Mouse (Mus musculus) hematopoietic stem cell, adult 5-6 weeks (primary cell): Measurements from ENCODE around the gene Astn2. TPM values are rescaled to one million over a fixed set of nuclear protein-coding genes. Genes with fewer than 3 reads are reported as not detected.

ENCODE experiments used
- ATAC-seq, 2 experiments: fragments of 125-278 bp in 1 of 2; replicated peaks in 1 of 2; 2 replicates each; pipeline ENCODE4 v1.8.0; 2016 to 2017; ENCODE audit warnings: inconsistent platforms in 2 of 2, mild to moderate bottlenecking in 2 of 2, moderate number of reproducible peaks in 2 of 2, low read depth in 1 of 2, moderate TSS enrichment in 1 of 2; ENCODE audit not compliant: low FRiP score in 2 of 2, poor library complexity in 2 of 2, severe bottlenecking in 2 of 2, insufficient read depth in 1 of 2, low TSS enrichment in 1 of 2
- total RNA-seq: library from RNA; stranded (forward); fragments of 172-1452, 232-1000 nt; gene quantifications from 2 replicates; pipeline ENCODE4 v1.2.3, GENCODE M21; 2017

Gene Astn2
- total RNA-seq, 1 experiment from 2014 or later = not detected

DNA sequence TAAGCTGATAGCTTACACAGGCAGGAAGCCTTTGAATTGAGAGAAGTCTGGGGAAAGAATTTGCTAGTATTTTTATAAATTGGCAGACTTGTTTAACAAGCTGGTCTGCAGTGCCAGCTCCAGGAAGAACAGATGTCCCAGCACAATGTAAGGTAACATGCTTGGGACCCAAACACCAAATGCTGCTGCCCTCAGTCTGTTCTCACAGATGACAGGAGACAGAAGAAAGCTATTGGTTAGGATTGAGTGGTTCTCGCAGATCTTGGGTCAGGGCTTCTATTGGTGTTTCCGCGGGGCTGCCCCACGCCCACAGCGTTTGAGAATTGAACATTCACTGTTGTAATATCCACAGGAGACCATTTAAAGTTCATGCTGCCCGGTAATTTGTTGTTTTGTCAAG is 793.5 kb downstream of the Astn2 start:
- no peak for ATAC-seq

DNA sequence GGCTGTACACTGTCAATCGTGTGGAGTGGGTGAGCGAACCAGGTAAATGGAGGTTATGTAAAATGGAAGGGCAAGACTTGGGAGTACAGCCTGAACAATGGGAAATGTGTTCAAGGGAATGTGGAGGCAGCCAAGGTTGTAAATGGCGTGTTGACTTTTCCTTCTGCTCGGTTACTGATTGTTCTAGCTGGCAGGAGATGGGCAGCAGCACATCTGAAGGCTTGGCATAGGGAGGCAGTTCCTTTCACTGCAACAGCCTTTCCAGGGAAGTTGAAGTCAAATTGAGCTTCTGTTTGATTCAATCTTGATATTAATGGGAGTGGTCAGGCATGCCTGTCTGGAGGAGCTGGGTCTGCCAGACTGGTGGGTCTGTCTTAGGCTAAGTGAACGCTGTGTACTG is 794.1 kb downstream of the Astn2 start:
- ATAC-seq = no peak

DNA sequence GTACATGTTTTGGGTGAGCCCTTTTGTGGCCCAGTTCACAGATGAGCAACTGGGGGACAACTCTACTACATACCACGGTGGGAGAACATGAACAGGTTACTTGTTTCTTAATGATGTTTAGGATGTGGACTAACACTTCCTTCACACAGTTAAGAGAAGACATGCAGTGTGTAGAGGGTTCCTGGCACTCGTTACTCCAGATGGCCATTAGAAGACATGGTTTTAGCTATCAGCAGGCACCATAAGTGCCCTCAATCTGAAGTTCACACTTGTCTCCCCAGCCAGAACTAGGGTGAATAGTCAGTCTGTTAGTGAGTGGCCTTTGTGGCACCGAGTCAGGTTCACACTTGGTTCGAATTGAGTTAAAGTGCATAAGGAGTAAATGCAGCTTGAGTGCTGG is 796.3 kb downstream of the Astn2 start:
- ATAC-seq = no peak

DNA sequence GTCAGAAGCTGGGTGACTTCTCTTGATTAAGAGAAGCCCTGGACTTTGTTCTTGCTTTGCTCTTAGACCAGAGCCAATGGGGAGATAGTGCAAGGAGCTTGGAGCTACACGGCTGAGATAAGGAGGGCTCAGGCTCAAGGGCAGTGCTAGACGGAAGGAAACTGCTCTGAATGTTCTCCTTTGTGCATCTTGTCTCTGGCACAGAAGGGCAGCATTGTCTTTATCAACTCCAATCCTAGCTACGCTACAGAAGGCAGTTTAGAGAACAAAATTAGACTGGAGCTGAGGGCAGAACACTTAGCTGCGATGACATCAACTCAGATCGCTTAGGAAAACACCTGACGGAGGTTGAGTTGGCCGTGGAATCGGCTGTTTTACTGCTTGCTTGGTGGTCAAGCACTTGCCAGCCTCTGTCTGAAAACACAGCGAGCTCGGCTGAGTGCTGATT is 797.2 kb downstream of the Astn2 start:
- ATAC-seq = no peak

DNA sequence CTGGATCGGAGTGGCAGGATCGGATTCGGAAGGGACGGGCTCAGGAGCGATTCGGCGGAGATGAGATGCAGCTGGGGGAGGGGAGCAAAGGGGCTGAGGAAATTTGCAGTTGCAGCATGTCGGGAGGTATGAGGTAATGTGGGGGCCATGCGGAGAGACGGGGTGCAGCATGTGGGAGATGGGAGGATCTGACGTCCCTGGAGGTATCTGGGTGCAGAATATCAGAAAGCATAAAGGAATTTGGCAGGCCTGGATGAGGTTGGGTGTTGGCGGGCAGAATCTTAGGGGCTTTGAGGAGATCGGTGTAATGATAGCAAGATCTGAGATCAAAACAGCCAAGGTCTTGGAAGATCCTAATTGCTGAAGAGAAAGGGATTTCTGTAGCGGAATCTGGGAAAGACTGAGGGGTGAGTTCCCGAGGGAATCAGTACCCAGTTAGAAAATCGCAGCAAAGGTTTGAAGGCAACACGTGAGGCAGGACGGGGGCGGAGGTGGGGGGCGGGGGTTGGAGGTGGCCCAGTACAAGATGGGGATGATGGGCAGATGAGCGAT is 799.2 kb downstream of the Astn2 start:
- peak; percentile 48 to 78 for ATAC-seq

DNA sequence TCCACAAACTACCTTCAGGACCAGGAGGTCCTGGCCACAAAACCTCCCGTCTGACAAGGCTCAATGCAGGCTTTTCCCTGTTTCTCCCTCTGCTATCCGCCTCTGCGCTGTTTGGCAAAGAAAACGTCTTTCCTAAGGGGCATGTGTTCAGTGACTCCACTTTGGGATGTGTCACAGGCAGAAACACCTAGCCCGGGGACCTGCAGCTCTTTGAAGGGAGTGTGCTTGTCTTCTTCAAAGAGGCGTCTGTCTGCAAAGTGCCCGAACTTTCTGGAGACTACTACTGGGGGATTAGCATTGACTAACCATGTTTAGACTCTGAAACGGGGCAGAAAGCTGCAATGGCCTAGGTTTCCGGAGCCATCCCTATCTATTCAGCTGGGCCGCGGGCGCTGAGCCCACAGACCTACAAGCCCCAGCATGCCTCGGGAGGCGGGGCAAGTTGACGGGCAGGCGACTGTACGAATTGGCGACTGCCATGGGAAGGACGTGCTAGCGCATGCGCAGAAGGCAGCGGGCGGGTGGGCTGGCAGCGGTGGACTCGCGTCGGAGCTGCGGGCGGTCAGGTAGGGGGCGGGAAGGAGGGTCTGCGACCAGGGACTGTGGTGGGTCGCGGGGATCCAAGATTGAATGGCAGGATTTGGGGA is 799.8 kb downstream of the Astn2 start, which contains the start of gene Trim32:
TSS of gene Trim32 (plus strand) at position 483 of the 647 bp plus-strand sequence.
- peak; percentile 98 for ATAC-seq

DNA sequence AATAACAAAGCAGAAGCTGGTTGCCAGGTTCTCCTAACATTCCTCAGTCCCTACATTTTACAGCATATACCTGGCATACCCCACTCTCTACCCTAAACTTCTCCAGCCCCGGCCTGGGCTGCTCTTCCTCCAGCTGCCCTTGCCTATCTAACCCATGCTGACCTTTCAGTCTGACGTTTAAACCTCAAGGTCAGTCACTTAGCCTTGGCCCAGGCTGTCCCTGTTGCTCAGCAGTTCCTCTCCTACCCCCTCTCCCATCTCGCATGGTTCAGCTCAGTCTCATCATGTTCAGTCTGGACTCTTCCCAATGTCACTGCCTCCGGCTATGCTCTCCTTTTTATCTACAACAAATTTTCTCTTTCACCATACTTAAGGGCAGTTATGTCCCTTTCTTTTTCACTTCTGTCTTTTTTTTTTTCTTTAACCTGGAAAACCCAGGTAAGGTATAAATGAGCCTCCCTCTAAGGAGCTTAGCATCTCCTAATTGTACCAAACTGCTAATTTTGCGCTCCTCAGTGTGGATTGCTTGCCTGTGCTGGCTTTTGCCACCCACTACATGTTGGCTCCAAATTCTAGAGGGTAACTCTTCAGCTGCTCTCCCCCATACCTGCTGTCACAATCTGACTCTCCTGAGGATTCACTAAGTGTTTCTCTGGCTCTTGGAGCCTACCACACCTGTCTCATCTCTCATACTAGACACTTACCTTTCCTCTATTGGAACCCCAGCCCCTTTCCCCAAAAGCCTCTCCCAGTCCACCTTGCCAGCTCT is 809.6 kb downstream of the Astn2 start:
- no peak for ATAC-seq

DNA sequence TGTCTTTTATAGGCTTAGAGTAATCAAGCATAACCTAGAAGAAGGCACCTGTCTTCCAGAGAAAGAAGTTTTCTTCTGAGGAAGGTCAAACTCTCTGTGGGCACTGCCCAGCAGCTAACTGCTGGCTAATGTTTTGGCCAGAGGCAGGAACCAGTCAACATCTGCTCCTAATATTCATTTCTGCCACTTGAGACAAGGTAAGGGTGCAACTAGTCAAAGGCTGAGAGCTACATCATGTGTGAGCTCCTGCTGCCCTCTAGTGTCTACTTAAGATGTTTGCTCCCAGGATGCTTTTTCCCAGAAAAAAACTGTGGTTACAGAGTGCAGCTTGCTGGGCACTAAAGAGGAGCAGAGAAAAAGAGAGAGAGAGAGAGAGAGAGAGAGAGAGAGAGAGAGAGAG is 814.6 kb downstream of the Astn2 start:
- peak; percentile 82 to 90 for ATAC-seq

DNA sequence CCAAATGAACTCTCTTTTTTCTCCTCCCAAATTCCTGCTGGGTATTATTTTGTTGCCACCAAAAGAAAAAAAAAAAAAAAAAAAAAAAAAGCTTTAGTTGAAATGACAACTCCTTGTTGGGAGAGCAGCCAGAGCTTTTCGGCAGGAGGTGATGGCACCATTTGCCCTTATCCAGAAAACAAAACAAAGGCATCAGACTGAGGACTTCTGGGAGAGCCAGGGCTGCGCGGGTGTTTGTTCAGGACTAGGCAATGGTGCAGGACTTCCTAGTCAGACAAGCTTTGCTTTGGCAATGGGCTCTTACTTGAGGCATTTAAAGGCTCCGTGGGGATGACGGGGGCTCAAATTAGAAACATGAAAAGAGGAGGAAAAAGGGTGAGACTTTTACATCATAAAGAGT is 817.5 kb downstream of the Astn2 start:
- no peak for ATAC-seq

DNA sequence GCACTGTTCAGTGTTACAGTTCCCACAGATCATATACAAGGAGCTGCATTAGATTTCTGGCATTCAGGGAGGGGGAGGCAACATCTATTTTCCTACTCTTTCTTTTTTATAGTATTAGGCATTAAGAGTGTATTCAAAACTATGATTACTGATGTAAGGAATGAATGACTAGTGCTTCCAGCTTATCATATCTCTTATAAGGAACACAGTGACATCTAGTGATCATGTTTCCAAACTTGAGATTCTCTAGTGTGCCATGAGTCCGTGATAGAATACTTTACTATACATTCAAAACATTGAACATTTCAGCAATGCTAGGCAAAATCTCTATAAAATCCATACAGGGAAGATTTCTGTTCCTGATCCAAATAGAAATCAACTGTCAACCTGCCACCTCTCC is 824.2 kb downstream of the Astn2 start:
- ATAC-seq = no peak

DNA sequence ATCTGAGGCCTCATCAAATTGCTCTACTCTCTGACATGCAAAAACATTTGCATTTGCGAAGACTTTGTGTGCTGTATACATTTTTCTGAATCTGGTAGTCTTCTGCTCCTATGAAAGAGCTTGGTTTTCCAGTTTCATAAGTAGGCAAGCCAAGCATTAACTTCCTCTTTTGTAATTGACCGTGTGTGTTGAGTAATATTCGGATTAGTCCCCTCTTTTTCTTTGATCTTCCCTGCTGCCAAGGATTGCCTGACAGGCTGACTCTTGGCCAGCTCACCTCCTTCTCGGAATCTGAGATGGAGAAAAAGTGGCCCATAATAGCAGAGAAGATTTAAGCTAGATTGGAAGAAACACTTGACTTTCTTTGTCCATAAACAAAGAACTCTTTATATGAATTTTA is 838.9 kb downstream of the Astn2 start:
- ATAC-seq = no peak

DNA sequence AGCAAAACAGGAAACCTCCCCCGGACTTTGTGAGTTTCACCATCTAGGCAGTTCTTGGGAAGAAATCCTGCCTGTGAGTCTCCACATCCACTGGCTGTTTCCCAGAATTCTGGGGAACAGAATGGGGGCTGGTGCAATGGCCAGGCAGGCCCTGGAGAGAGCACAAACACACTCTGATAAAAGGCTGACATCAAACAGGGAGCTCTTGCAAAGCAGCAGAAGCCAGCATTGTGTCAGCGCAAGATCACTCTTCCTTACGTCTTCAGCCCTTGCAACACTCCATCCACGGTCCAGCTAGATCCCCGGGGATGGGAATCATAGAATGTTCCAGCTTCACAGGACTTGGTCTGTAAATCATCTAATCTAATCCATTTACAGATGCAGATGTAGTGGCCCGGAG is 855.9 kb downstream of the Astn2 start:
- no peak for ATAC-seq

DNA sequence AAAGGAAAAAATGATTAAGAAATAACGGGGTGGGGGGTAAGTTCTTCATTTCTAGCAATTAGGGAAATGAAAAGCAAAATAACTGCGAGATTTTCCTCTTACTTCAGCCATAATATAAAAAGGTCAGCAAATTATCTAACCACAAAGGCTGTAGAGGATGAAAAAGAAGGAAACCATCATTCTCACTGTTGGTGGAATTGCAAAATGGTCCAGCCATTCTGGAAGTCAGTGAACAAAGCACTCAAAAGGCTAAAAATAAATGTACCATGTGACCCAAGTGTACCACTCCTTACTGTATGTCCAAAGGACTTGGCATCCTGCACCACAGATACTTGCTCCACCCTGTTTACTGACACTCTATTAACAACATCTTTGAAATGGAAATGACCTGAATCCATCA is 858.8 kb downstream of the Astn2 start:
- no peak for ATAC-seq

DNA sequence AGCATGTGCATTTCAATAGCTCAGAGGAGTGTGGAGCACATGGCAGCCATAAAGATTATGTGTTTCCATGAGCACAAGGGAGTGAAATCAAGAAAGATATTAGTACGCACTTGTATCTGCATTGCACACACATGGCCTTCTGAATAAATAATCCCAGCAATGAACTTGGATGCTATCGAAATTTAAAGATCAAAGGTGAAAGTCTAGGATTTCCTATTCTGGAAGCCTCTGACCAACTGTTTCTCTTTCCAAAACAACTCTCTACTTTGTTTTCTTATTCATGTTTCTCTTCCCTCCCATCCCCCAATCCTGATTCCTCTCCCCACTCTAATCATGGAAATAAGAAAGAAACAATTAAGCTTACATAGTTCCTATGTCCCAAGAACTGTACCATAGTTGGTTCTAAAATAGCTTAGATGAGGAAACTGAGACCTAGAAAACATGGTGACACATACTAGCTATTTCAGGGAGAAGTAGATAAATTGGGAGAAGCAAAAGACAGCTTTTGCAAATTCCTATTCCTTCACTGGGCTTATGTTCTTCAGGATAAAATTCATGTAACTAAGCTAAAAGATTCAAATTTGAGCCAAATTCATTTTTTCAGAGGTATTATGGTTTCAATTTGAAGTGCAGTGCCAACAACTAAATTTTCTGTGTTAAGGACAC is 872.2 kb downstream of the Astn2 start:
- ATAC-seq = no peak

DNA sequence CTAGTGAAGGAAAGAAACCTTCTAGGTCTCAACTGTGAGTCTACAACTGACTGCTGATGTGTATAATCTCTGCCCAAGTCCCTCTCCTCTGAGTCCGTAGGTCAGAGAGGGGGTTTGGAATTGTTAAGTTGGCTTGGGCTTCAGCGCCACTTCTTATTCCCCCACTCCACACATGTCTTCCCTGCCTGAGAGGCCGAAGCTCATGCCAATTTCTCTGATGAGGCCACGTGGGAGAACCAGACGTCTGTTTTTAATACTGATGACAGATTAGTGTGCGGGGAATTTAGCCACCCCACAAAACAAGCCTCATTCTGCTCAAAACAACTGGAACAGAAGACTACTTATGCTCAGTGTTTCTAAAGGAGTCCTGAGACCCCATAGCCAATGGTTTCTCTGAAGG is 872.8 kb downstream of the Astn2 start:
- ATAC-seq = no peak

DNA sequence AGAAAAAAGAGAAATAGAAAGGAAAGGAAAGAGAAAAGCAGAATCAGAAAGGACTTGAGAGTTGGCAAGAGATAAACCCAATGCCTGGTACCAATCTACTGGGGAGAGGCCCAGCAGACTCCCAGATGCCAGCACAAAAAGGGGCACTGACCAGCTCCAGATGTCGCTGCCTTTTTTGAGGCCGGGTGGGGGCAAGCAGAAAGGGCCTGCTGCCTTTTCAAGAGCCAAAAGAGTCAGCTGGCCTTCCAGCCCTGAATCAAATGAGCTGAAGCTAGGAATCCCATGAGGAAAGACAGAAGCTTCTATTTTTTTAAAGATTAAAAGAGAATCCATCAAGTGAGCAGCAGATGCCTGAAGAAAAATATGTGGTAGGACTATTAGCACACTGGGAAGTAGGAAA is 873.5 kb downstream of the Astn2 start:
- ATAC-seq = no peak

DNA sequence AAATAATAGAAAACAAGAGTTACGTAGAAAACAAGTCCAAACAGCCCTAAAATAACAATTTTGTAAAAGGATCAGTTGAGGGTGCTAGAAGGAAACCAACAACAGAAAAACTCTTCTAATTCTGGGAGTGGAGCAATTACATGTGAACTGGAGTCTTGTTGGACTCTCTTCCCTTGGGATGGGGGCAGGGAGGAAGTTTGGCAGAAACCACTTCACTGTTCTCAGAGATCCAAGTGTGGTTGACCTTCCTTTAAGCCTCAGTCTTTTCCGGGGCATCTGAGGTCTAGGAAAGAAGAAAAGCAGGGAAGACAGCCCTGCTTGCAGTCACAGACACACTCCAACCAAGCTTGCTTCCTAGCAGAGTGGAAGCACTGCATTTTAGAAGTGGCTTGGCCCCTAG is 896.3 kb downstream of the Astn2 start:
- no peak for ATAC-seq

DNA sequence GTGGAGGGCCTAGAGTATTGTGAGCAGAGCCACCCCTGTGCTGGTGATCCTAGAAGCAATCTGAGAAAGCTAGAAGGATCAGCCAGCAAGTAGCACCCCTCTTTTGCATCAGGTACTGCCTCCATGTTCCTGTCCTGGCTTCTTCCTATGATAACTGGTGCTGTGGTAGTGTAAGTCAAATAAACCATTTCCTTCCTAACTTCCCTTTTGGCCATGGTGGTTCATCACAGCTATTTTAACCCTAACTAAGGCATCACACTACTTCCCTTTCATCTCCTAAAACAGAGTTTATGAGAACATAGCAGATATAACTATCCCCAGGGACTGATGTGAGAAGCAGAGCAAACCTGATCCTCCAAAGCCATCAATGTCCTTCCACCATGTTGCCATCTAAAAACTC is 897.5 kb downstream of the Astn2 start:
- peak; percentile 72 to 94 for ATAC-seq
